Mouse (Mus musculus): ENCODE measurements around the gene Malsu1. TPM values are rescaled to one million over a fixed set of nuclear protein-coding genes. Genes with fewer than 3 reads are reported as not detected.

Gene Malsu1
- 30.8 and 33.8 TPM in 2 replicates for polyA plus RNA-seq (2012; rRNA removed)

GRCm38 (mm10) chr6:49073304-49074116 lies at the start of gene Malsu1:
Malsu1 (plus strand) TSS chr6:49073795.

DNA sequence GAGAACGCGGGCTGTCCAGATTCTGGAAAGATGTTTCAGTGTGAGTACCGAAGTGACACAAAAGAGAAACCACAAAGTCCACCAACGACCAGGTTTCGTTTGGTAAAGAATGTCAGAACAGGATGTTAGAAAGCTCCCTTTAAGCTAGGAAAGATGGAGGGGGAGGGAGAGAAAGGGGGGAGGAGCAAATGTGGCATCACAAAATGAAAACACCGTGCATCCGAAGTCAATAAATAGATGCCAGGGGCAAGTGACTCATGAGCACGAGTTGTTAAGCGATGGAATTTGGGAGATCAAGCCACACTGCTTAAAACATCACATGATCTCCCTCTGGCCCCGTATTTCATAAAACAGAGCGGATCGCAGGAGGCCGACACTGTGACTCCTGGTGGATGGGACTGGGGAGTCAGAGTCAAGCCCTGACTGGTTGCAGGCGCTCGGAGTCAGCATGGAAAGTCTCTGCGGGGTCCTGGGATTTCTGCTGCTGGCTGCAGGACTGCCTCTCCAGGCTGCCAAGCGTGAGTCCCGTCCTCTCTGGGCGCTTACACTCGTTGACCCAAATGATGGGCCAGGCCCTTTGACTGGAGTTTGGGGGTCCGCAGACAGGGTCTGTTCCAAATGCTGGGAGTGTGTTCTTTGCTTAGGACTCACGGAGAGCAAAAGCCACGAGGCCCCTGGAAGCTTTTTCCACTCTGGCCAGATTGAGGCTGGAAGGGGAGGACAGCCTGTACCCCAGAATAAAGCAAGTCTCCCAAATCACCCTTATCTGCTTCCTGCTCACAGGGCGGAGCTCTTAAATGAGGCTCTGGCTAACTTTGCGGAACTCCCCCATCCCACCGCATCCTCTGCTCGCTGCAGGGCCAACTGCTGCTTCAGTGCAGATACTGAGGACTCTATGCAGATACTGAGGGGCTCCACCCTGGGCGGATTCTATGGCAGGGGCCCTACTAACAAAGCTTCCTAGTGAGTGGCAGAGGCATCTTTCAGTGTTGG lies 37.0 kb upstream of the Malsu1 start, which contains the start of gene Gpnmb:
TSS of gene Gpnmb (plus strand) at position 272 of the 993 bp plus-strand sequence.

Other genes starting within 250 kb of the Malsu1 start
- gene Tmem176a, start 232.9 kb upstream of the Malsu1 start, polyA plus RNA-seq (2012; rRNA removed) = 17.0 and 25.2 TPM in 2 replicates
- gene Tmem176b, start 232.3 kb upstream of the Malsu1 start, polyA plus RNA-seq (2012; rRNA removed) = 47.0 and 85.5 TPM in 2 replicates
- gene Aoc1, start 200.9 kb upstream of the Malsu1 start, polyA plus RNA-seq (2012; rRNA removed) = not detected in 2 replicates
- gene 1600015I10Rik, start 143.9 kb upstream of the Malsu1 start, polyA plus RNA-seq (2012; rRNA removed) = not detected in 2 replicates
- not detected in 2 replicates for gene Doxl2, start 98.8 kb upstream of the Malsu1 start, polyA plus RNA-seq (2012; rRNA removed)
- gene Svs1, start 86.9 kb upstream of the Malsu1 start, polyA plus RNA-seq (2012; rRNA removed) = not detected in 2 replicates
- gene Gpnmb, start 37.2 kb upstream of the Malsu1 start, polyA plus RNA-seq (2012; rRNA removed) = 0.55 and 0.82 TPM in 2 replicates
- gene Igf2bp3, start 141.2 kb downstream of the Malsu1 start, polyA plus RNA-seq (2012; rRNA removed) = 56.0 and 61.3 TPM in 2 replicates
- 266 and 284 TPM in 2 replicates for gene Tra2a, start 190.2 kb downstream of the Malsu1 start, polyA plus RNA-seq (2012; rRNA removed)
- 2.7 and 4.1 TPM in 2 replicates for gene Ccdc126, start 245.5 kb downstream of the Malsu1 start, polyA plus RNA-seq (2012; rRNA removed)

Measured in central nervous system, embryonic 11.5 days (tissue).